Mouse (Mus musculus): ENCODE measurements around the gene Clcn1.

DNA sequence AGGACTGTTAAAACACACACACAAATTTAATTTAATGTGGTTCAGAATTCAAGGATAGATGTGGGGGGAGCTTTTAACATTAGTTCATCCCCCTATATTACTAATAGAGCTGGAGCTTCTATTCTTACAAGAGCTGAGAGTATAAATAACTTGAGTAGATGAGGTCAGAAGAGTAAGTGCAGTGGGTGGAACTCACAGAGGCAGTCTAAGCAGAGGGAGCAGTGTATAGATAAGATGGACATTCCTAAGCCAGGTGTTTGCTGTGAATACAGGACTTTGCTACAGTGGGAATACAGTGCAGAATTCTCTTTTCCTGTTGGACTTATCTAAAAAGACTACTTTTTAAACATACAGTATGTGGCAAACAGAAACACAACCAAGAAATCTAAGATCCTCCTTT, 15.7 kb upstream of the Clcn1 start:
- TF ChIP-seq CTCF (conservative IDR thresholded peaks at IDR 0.05; ENCODE audit: low read length) = no peak
- no peak for TF ChIP-seq NANOG (IDR thresholded peaks at IDR 0.05; ENCODE audit: borderline replicate concordance, low read length)

Measured in E14TG2a.4 (cell line).